Mouse (Mus musculus) stomach, embryonic 16.5 days (tissue): Measurements from ENCODE around the gene Ssbp4. TPM values are rescaled to one million over a fixed set of nuclear protein-coding genes. Genes with fewer than 3 reads are reported as not detected.
A peak's percentile ranks its signal among the peaks of the same experiment; 100 is the strongest.

Experiments
- ATAC-seq: fragments of 200-750 bp; cut with Nextera tagmentation; 2 replicates; pipeline ENCODE4 v1.8.0; 2017; ENCODE audit warnings: moderate number of reproducible peaks, moderate TSS enrichment; ENCODE audit not compliant: insufficient read depth, low FRiP score
- H3K27ac ChIP-seq: fragments of 300-500 bp; sonication (generic); 2 replicates; pipeline ENCODE4 v1.5.1; 2014; ENCODE audit warnings: low read length
- H3K27me3 ChIP-seq: fragments of 300-500 bp; sonication (generic); 2 replicates; pipeline ENCODE4 v1.6.1; 2014; ENCODE audit warnings: low read length, control low read depth, mixed read lengths; ENCODE audit not compliant: control insufficient read depth, insufficient read depth
- H3K36me3 ChIP-seq: fragments of 300-500 bp; sonication (generic); 2 replicates; pipeline ENCODE4 v1.6.1; 2014; ENCODE audit warnings: low read length; ENCODE audit not compliant: control insufficient read depth, insufficient read depth
- H3K4me1 ChIP-seq: fragments of 300-500 bp; sonication (generic); 2 replicates; pipeline ENCODE4 v1.6.1; 2014; ENCODE audit warnings: low read length, control low read depth, mixed read lengths; ENCODE audit not compliant: control insufficient read depth, insufficient read depth
- H3K4me2 ChIP-seq: fragments of 300-500 bp; sonication (generic); 2 replicates; pipeline ENCODE4 v1.6.1; 2014; ENCODE audit warnings: low read depth, low read length, mixed read lengths
- H3K4me3 ChIP-seq: fragments of 300-500 bp; sonication (generic); replicated peaks from 2 replicates; pipeline ENCODE4 v1.5.1; 2014; ENCODE audit warnings: mild to moderate bottlenecking, low read length
- H3K9ac ChIP-seq: fragments of 300-500 bp; sonication (generic); 2 replicates; pipeline ENCODE4 v1.6.1; 2014; ENCODE audit warnings: low read length
- H3K9me3 ChIP-seq: fragments of 300-500 bp; sonication (generic); replicated peaks from 2 replicates; pipeline ENCODE4 v1.6.1; 2016; ENCODE audit warnings: low read length, control low read depth; ENCODE audit not compliant: control insufficient read depth
- WGBS: fragments of 180-500 bp; shearing (Covaris S2); extraction: QIAGEN DNeasy Blood & Tissue Kit; methylation state at CpG from one replicate; pipeline ENCODE4 v1.1.7; 2014; 5-methylcytosine and 5-hydroxymethylcytosine counted together
- polyA plus RNA-seq: library from polyadenylated mRNA; unstranded; fragments of >200 nt; fragmentation: Nextera tagmentation; extraction: Ambion mirVana; gene quantifications from 2 replicates; pipeline ENCODE4 v1.2.1, GENCODE M21; 2015

The Ssbp4 gene
- polyA plus RNA-seq, 1 experiment from 2014 or later = 68.3 TPM

DNA sequence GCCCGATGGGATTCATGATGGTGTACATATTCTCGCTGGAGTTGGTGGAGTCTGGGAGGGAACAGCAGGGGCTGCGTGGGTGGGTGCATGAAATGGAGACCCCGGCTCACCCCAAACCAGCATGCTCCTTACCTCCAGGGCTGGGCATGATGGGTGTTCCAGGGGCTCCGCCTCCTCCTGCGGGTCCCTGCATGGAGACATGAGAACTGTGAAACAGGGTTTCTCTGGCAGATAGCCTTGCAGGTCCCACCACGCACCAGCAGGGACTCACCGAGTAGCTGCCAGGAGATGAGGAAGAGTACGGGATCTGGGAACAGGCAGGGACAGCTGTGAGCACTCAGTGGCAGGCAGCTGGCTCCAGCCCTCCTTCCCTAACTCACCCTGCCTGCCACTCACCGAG, 9.9 kb downstream of the Ssbp4 start:
- ATAC-seq = no peak
- H3K9ac ChIP-seq = peak overlapping the region; percentile 63
- WGBS = 26% methylated on average over 10 of the region's 10 CpGs
- no peaks in the 10 kb centered on the region for H3K27me3 ChIP-seq
- peak overlapping the region; percentile 47 for H3K4me3 ChIP-seq
- H3K27ac ChIP-seq = no peak overlapping the region
- peaks cover 62% of the 10 kb centered on the region for H3K4me1 ChIP-seq
- H3K9me3 ChIP-seq = 0 out of 2 replicates have a peak, but pooled peaks cover 4% of the 10 kb centered on the region
- H3K36me3 ChIP-seq = peaks cover 12% of the 10 kb centered on the region
- peak overlapping the region; percentile 79 for H3K4me2 ChIP-seq

DNA sequence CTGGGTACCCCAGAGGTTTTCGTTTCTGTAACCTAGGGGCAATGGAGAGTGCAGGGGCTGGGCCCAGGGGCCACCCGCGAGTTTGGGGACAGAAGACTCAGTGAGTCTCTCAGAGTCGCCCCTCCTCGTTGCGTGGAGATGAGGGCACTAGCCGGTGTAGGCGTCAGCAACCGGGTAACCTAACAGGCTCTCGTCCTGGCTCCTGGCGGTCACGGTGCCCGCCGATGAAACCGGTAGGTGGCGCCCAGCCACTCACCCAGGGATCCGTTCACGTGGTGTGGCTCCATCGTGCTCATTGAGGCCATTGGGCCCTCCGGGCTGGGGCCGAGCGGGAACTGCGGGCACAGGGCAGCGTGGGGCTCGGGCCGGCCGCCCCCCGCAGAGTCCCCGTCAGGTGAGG, 10.4 kb downstream of the Ssbp4 start:
- Histone ChIP-seq H3K27me3 (no peaks in the 10 kb centered on the region), H3K4me3 (peak overlapping the region; percentile 47), H3K9ac (peak overlapping the region; percentile 80), H3K4me1 (peaks cover 66% of the 10 kb centered on the region), H3K4me2 (peak overlapping the region; percentile 79), H3K36me3 (peaks cover 12% of the 10 kb centered on the region), H3K9me3 (0 out of 2 replicates have a peak, but pooled peaks cover 4% of the 10 kb centered on the region), H3K27ac (no peak overlapping the region)
- peak; percentile 16; the same call in 1 of the 2 replicates for ATAC-seq
- 5% methylated on average over 29 of the region's 29 CpGs for WGBS

DNA sequence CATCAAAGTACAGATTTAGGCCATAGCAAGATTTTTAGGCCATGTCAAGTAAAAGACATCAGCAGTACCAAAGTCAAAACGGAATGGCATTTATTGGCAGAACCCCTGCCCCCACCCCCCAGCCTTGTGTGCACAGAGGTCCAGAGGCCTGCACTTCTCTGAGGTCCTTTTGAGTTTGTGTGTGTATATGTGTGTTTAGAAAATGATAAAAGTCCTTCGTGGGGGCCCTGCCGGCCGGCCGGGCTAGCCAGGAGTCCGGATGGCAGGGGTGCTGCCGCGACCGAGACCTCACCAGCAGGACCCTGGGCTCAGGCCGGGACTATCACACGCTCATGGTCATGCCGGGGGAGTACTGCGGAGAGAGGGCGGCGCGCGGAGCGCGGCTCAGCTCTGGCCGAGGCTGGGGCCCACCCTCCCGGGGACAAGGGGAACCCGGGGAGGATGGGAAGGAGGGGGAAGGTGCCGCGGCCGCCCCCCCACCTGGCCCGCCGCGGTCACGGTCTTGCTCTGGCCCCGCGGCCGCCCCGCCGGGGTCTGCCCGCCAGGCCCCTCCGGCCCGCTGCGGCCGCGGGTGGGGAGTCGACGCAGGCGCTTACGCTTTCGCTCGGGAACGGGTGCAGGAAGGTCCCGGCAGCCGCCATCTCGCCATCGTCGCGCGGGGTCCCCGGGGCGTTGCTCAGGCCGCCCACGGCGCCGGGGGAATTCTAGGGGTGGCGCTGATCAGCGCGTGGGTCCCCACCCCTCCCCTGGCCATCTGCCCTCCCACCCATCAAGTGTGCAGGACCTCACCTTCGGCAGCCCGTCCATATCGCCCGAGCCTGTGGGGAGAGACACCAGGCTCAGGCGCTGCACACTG, 11.0 kb downstream of the Ssbp4 start:
- H3K4me2 ChIP-seq = peak overlapping the region; percentile 79
- H3K27ac ChIP-seq = no peak overlapping the region
- H3K9me3 ChIP-seq = no peaks in the 10 kb centered on the region
- 22% methylated on average over 63 of the region's 68 CpGs for WGBS
- H3K4me1 ChIP-seq = peaks cover 72% of the 10 kb centered on the region
- no peak for ATAC-seq
- H3K9ac ChIP-seq = peak overlapping the region; percentile 80
- H3K27me3 ChIP-seq = no peaks in the 10 kb centered on the region
- peaks cover 12% of the 10 kb centered on the region for H3K36me3 ChIP-seq
- peak overlapping the region; percentile 47 for H3K4me3 ChIP-seq

DNA sequence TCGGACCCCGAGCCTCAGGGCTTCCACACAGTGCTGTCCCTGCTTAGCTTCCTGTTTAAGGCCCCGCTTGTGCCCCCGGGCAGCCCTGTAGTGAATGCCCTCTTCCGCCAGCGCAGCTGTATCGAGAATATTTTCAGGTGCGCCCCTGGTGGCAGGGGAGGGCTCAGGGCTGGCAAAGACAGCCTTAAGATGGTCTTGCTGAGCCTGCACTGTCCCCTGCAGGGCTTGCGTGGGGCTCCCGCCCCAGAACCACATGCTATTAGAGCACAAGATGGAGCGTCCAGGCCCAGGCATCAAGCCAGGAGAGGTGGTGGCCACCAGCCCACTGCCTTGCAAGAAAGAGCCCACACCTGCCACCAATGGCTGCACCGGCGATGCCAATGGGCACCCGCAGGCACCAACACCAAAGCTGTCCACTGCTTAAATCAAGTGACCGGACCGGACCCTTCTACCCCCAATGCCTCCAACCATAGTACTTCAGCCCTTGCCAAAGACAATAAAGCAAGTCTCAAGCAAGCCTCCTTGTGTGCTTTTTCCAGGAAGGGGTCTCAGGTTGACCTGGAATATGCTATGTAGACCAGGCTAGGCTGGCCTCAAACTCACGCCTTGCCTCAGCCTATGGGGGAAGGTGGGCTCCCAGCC, 11.8 kb downstream of the Ssbp4 start:
- ATAC-seq = no peak
- peaks cover 6% of the 10 kb centered on the region for H3K36me3 ChIP-seq
- no peaks in the 10 kb centered on the region for H3K27me3 ChIP-seq
- H3K9ac ChIP-seq = 0 out of 2 replicates have a peak overlapping the region, but pooled peaks have one; percentile 80
- H3K27ac ChIP-seq = no peak overlapping the region
- peak overlapping the region; percentile 79 for H3K4me2 ChIP-seq
- no peaks in the 10 kb centered on the region for H3K9me3 ChIP-seq
- peaks cover 72% of the 10 kb centered on the region for H3K4me1 ChIP-seq
- no peak overlapping the region for H3K4me3 ChIP-seq
- WGBS = 83% methylated on average over 17 of the region's 17 CpGs

DNA sequence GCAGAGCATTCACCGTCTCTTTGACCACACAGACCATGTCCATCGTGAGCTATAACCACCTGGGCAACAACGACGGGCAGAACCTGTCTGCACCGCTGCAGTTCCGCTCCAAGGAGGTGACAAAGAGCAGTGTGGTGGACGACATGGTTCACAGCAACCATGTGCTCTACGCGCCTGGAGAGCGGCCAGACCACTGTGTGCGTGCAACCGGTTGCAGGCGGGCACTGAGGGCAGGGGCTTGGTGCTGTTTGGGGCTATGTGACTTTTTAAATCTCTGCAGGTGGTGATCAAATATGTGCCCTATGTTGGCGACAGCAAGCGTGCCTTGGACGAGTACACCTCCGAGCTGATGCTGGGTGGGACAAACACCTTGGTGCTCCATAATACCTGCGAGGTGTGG, 12.5 kb downstream of the Ssbp4 start:
- WGBS = 92% methylated on average over 18 of the region's 18 CpGs
- Histone ChIP-seq H3K4me2 (no peak overlapping the region), H3K4me3 (no peak overlapping the region), H3K27ac (no peak overlapping the region), H3K36me3 (0 out of 2 replicates have a peak, but pooled peaks cover 3% of the 10 kb centered on the region), H3K4me1 (peaks cover 68% of the 10 kb centered on the region), H3K27me3 (no peaks in the 10 kb centered on the region), H3K9me3 (no peaks in the 10 kb centered on the region), H3K9ac (no peak overlapping the region)
- ATAC-seq = no peak

DNA sequence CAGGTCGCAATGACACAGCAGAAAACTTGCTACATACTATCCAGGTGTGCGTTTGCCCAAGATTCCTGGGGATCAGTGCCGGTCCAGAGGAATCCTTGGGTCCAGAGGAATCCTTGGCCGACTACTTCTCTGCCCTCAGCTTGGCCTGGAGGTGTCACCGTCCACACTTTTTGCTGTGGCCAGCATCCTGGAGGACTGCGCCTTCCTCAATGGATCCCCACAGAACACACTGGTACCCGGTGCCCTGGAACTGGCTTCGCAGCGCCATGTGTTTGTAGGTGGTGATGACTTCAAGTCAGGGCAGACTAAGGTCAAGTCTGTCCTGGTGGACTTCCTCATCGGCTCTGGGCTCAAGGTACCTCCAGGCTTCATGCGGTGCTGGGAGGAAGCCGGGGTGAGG, 12.9 kb downstream of the Ssbp4 start:
- WGBS = 95% methylated on average over 12 of the region's 12 CpGs
- no peaks in the 10 kb centered on the region for H3K27me3 ChIP-seq
- no peak overlapping the region for H3K4me3 ChIP-seq
- H3K36me3 ChIP-seq = 0 out of 2 replicates have a peak, but pooled peaks cover 3% of the 10 kb centered on the region
- no peaks in the 10 kb centered on the region for H3K9me3 ChIP-seq
- H3K4me2 ChIP-seq = no peak overlapping the region
- no peak for ATAC-seq
- no peak overlapping the region for H3K27ac ChIP-seq
- peaks cover 64% of the 10 kb centered on the region for H3K4me1 ChIP-seq
- H3K9ac ChIP-seq = no peak overlapping the region

DNA sequence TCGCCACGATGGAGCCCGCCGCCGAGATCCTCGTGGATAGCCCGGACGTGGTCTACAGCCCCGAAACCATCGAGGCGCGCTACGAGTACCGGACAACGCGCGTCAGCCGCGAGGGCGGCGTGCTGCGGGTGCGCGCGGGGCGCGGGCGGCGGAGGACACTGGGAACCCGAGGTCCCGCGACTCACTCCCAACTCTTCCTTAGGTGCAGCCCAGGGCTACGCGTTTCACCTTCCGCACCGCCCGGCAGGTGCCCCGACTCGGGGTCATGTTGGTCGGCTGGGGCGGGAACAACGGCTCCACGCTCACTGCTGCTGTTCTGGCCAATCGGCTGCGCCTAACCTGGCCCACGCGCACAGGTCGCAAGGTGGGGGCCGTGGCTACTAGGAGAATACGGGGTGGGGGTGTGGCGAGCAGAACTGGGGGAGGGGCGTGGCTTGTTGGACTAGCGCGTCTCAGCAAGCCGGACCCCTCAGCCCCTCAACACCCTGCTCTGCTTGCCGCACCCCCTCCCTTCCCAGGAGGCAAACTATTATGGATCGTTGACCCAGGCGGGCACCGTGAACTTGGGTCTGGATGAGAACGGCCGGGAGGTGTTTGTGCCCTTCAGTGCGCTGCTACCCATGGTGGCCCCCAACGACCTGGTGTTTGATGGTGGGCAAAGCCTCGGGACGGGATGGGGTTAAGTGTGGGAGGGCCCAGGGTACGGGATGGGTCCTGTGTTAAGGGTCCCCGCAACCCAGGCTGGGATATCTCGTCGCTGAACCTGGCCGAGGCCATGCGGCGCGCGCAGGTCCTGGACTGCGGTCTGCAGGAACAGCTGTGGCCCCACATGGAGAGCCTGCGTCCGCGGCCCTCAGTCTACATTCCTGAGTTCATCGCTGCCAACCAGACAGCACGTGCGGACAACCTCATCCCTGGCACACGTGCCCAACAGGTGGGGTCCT, 13.8 kb downstream of the Ssbp4 start:
- Histone ChIP-seq H3K4me3 (peak overlapping the region; percentile 55), H3K36me3 (0 out of 2 replicates have a peak, but pooled peaks cover 6% of the 10 kb centered on the region), H3K9me3 (no peaks in the 10 kb centered on the region), H3K9ac (peak overlapping the region; percentile 70), H3K27me3 (no peaks in the 10 kb centered on the region), H3K4me2 (peak overlapping the region; percentile 99), H3K27ac (peak overlapping the region; percentile 86), H3K4me1 (peaks cover 57% of the 10 kb centered on the region)
- peak; percentile 8; the same call in 1 of the 2 replicates for ATAC-seq
- WGBS = 9% methylated on average over 82 of the region's 82 CpGs

DNA sequence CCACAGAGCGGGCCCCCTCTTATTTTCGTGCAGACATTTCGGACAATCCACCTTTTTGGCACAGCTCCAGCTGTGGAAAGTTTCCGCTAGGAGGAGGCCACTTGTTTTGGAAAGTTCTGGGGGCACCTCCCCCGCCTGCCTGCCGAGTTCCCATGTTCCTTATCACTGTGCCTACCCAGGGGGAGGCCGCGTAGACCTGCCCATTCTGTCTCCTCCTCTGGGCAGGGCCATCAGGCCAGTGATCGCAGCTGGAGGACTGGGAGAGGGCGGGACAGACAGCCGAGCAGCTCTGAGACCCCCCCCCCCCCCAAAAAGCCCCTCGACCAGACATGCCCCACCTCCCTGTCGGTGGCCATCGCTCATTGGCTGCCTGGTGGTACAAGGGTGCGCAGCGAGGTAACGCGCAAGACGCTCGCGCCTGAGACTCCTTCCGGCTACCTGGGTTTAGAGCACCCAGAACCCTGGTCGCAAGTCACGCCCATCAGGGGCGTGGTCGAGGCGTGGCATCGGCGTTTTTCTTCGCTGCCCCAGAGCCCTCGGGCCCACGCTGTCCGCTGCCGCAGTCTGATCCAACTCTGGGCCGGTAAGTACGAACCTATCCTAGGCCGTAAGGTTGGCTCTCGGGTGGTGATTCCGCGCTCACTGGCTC, 14.6 kb downstream of the Ssbp4 start, which contains the start of gene Isyna1:
Gene Isyna1, plus strand, starts transcription at position 413 of the 649 bp plus-strand sequence.
- Histone ChIP-seq H3K9ac (peak within 1 kb of the TSS; percentile 70), H3K9me3 (no peaks in the 10 kb centered on the region), H3K36me3 (0 out of 2 replicates have a peak, but pooled peaks cover 10% of the 10 kb centered on the region), H3K27me3 (no peaks in the 10 kb centered on the region), H3K4me2 (peak within 1 kb of the TSS; percentile 99), H3K4me1 (peaks cover 48% of the 10 kb centered on the region), H3K4me3 (peak within 1 kb of the TSS; percentile 55), H3K27ac (peak within 1 kb of the TSS; percentile 86)
- 0% methylated on average over 40 of the region's 40 CpGs for WGBS
- peak; percentile 90 for ATAC-seq
